Mouse (Mus musculus): ENCODE results near the gene Hsd17b6. TPM values are rescaled to one million over a fixed set of nuclear protein-coding genes. Genes with fewer than 3 reads are reported as not detected.

Hsd17b6 gene
- polyA plus RNA-seq, 1 experiment from 2014 or later = 0.48 TPM

DNA sequence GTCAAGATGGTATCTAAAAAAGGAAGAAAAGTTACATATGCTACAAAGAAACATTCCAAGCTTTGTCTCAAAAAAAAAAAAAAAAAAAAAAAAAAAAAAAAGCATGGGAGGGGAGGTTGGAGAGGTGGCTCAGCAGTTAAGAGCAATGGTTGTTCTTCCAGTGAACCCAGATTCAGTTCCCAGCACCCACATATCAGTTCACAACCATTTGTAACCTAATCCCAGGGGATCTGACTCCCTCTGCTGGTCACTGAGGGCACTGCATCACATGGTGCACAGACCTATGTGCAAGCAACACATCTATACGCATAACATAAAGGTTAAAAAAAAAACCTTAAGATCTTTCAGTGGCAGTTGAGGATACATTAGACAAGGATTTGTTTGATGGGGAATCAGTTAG lies 9.2 kb downstream of the Hsd17b6 start:
- Histone ChIP-seq H3K27me3 (replicated peaks) (no peaks in the 10 kb centered on the region), H3K4me3 (replicated peaks) (no peak overlapping the region), H3K9ac (no peak overlapping the region), H3K4me2 (replicated peaks) (no peak overlapping the region), H3K4me1 (replicated peaks) (no peaks in the 10 kb centered on the region), H3K36me3 (no peaks in the 10 kb centered on the region), H3K9me3 (no peaks in the 10 kb centered on the region), H3K27ac (no peak overlapping the region)
- ATAC-seq = no peak
- 100% methylated on average over 1 of the region's 1 CpGs for WGBS

DNA sequence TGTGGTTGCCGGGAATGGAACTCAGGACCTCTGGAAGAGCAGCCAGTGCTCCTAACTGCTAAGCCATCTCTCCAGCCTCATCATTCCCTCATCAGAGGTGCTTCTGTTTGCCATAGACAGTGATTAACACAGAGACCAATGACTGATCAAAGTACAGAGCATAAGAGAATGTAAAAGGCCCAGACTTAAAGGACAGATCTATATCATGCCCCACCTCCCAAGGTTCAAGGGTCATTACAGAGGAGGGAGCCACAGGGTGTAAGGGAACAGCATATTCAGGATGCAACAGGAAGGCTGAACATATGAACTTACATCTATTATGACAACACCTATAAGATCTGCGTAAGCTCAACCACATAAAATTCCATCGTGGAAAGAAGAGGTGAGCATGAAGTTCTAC lies 10.7 kb downstream of the Hsd17b6 start:
- Histone ChIP-seq H3K9me3 (no peaks in the 10 kb centered on the region), H3K4me1 (replicated peaks) (no peaks in the 10 kb centered on the region), H3K4me2 (replicated peaks) (no peak overlapping the region), H3K27me3 (replicated peaks) (no peaks in the 10 kb centered on the region), H3K9ac (no peak overlapping the region), H3K36me3 (no peaks in the 10 kb centered on the region), H3K4me3 (replicated peaks) (no peak overlapping the region), H3K27ac (peak overlapping the region; percentile 3; the same call in 1 of the 2 replicates)
- peak; percentile 93 for ATAC-seq
- WGBS = 85% methylated on average over 3 of the region's 3 CpGs

DNA sequence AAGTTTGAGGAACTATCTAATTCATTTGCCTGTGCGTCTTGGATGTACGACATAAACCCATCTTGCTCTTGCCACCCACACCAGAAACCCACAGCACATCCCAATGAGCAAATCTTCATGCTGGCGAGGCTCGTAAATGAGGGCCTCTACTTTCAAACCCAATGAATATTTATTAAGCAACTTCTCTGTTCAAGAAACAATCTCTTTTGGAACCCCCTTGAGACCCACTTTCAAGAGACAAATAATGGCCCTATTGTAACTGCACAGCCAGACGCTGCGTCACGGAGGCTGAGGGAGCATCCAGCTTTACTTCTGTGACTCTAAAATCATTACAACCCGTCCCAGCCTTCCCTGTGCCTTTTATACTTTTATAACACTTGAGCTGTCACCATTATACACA lies 21.8 kb downstream of the Hsd17b6 start:
- Histone ChIP-seq H3K4me1 (replicated peaks) (no peaks in the 10 kb centered on the region), H3K36me3 (no peaks in the 10 kb centered on the region), H3K4me2 (replicated peaks) (no peak overlapping the region), H3K4me3 (replicated peaks) (no peak overlapping the region), H3K9me3 (no peaks in the 10 kb centered on the region), H3K27ac (no peak overlapping the region), H3K27me3 (replicated peaks) (no peaks in the 10 kb centered on the region), H3K9ac (no peak overlapping the region)
- no peak for ATAC-seq
- 76% methylated on average over 8 of the region's 8 CpGs for WGBS

DNA sequence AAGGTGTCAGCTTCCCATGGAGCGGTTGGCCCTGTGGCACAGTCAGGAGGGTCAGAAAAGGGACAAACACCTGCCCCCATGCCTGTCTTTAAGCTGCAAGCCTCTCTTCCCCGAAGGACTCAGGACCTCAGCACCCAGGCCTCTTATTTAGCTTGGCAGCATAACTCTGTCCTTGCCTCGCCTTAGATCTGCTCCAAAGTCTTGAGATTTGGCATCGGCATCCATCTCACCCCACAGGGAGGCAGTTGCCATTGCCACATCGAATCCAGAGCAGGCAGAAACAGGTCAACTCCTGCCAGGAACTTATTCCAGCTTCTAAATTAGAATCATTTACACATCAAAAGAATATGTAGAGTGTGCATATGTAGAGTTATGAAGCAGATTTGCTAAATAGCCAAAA lies 22.8 kb downstream of the Hsd17b6 start:
- Histone ChIP-seq H3K4me1 (replicated peaks) (no peaks in the 10 kb centered on the region), H3K4me3 (replicated peaks) (no peak overlapping the region), H3K4me2 (replicated peaks) (no peak overlapping the region), H3K27ac (no peak overlapping the region), H3K36me3 (no peaks in the 10 kb centered on the region), H3K27me3 (replicated peaks) (no peaks in the 10 kb centered on the region), H3K9me3 (no peaks in the 10 kb centered on the region), H3K9ac (no peak overlapping the region)
- ATAC-seq = no peak
- WGBS = 80% methylated on average over 5 of the region's 5 CpGs

DNA sequence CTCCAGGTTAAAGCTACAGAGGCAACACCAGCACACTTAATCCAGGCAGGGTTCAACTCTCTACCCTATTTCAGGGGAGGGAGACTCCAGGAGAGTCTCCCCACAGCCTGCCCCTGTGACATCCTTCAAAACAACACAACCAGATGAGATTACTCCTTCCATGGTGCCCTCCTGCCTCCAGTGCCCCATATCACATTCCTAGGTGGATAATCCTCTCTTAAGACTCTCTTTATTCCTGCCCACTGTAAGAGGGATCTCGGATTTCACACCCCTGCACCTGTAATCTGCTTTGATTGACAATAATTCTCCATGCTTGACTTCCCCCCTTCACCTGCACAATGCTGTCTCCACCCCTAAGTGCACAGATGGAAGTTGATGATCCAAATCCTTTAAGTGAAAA lies 31.9 kb downstream of the Hsd17b6 start:
- Histone ChIP-seq H3K36me3 (no peaks in the 10 kb centered on the region), H3K9ac (no peak overlapping the region), H3K4me2 (replicated peaks) (no peak overlapping the region), H3K27ac (no peak overlapping the region), H3K4me3 (replicated peaks) (no peak overlapping the region), H3K9me3 (no peaks in the 10 kb centered on the region), H3K27me3 (replicated peaks) (no peaks in the 10 kb centered on the region), H3K4me1 (replicated peaks) (0 out of 2 replicates have a peak, but pooled peaks cover under 1% of the 10 kb centered on the region)
- ATAC-seq = no peak
- WGBS = 38% methylated on average over 1 of the region's 1 CpGs

DNA sequence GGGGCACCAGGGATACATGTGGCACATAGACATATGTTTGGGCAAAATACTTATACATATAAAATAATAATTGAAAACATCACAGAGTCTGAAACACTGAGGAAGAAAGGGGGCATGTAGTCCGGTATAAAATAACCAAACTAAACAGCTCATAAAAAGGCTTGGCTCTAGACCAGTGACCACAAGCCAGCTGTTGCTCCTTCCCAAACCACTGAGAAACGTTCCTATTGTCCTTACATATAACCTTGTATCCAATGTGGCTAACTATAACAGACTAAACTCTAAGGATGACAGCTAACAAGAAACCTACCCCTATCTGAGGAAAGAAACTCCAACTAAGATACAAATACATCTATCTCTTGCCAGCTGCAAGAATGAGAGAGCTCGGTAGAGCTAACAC lies 33.3 kb downstream of the Hsd17b6 start:
- no peaks in the 10 kb centered on the region for H3K27me3 ChIP-seq (replicated peaks)
- no peak overlapping the region for H3K4me3 ChIP-seq (replicated peaks)
- 87% methylated on average over 3 of the region's 3 CpGs for WGBS
- H3K27ac ChIP-seq = no peak overlapping the region
- no peak overlapping the region for H3K9ac ChIP-seq
- H3K4me1 ChIP-seq (replicated peaks) = 0 out of 2 replicates have a peak, but pooled peaks cover 3% of the 10 kb centered on the region
- H3K4me2 ChIP-seq (replicated peaks) = no peak overlapping the region
- H3K9me3 ChIP-seq = no peaks in the 10 kb centered on the region
- ATAC-seq = no peak
- no peaks in the 10 kb centered on the region for H3K36me3 ChIP-seq

DNA sequence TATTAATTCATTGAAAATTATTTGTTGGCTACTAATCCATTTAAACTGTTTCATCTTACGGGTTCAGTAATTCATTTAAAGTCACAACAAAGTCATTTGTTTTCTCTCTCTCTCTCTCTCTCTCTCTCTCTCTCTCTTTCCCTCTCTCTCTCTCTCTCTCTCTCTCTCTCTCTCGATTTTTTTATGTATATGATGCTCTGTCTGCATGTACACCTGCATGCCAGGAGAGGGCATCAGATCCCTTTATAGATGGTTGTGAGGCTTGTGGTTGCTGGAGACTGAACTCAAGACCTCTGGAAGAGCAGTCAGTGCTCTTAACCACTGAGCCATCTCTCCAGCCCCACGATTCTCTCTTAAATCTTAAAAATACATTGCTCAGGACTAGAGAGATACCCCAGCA lies 36.3 kb downstream of the Hsd17b6 start:
- no peak overlapping the region for H3K27ac ChIP-seq
- no peaks in the 10 kb centered on the region for H3K36me3 ChIP-seq
- 0 out of 2 replicates have a peak, but pooled peaks cover 3% of the 10 kb centered on the region for H3K4me1 ChIP-seq (replicated peaks)
- H3K9me3 ChIP-seq = no peaks in the 10 kb centered on the region
- H3K9ac ChIP-seq = no peak overlapping the region
- H3K27me3 ChIP-seq (replicated peaks) = no peaks in the 10 kb centered on the region
- no peak overlapping the region for H3K4me3 ChIP-seq (replicated peaks)
- ATAC-seq = no peak
- WGBS = 59% methylated on average over 3 of the region's 3 CpGs
- H3K4me2 ChIP-seq (replicated peaks) = no peak overlapping the region

DNA sequence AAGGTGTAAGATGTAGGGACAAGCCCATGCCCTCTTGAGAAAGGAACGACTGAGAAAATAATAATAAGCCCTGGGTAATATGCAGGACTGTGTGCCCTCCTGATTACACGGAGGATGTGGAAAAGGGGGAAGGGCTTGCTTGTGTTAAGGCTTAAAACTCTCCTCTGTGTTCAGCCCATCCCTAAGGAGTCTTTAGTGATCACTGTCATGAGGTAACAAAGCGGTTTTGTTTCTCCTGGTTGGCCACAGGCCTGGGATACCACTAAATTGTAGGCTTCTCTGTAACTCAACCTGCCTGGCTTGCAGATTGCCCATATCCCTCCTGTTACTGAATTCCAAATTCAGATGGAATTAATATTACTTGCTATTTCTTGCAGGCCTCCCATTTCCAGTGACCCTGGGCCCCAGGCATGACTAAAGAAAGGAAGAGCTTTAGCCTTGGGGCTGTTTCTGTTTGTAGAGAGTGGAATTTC lies 37.0 kb downstream of the Hsd17b6 start:
- no peak overlapping the region for H3K9ac ChIP-seq
- H3K36me3 ChIP-seq = no peaks in the 10 kb centered on the region
- no peaks in the 10 kb centered on the region for H3K27me3 ChIP-seq (replicated peaks)
- ATAC-seq = peak; percentile 58
- 0 out of 2 replicates have a peak, but pooled peaks cover 3% of the 10 kb centered on the region for H3K4me1 ChIP-seq (replicated peaks)
- peak overlapping the region; percentile 74 for H3K27ac ChIP-seq
- WGBS = 40% methylated on average over 3 of the region's 3 CpGs
- H3K4me2 ChIP-seq (replicated peaks) = 0 out of 2 replicates have a peak overlapping the region, but pooled peaks have one; percentile 7
- H3K4me3 ChIP-seq (replicated peaks) = no peak overlapping the region
- no peaks in the 10 kb centered on the region for H3K9me3 ChIP-seq

DNA sequence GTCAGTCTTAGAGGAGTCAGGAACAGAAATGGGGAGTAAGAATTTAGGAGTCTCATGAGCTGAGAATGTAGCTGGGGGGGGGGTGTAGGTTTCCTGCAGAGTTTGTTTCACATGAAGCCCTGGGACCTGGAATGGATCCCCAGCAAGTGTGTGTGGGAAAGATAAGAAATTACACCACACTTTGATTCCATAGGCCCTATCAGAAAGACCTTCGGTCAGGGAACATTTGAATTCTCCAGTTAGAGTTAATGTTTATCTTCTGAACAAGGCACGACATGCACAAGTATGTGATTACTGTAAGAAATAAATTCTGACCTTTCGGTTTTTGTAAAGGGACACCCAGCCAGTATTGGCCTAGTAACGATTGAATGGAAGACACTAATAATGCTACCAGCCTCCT lies 37.6 kb downstream of the Hsd17b6 start:
- 0 out of 2 replicates have a peak overlapping the region, but pooled peaks have one; percentile 7 for H3K4me2 ChIP-seq (replicated peaks)
- no peak overlapping the region for H3K9ac ChIP-seq
- 46% methylated on average over 4 of the region's 4 CpGs for WGBS
- H3K36me3 ChIP-seq = no peaks in the 10 kb centered on the region
- ATAC-seq = peak; percentile 93
- H3K27me3 ChIP-seq (replicated peaks) = no peaks in the 10 kb centered on the region
- 0 out of 2 replicates have a peak, but pooled peaks cover 3% of the 10 kb centered on the region for H3K4me1 ChIP-seq (replicated peaks)
- H3K27ac ChIP-seq = peak overlapping the region; percentile 74
- no peak overlapping the region for H3K4me3 ChIP-seq (replicated peaks)
- H3K9me3 ChIP-seq = no peaks in the 10 kb centered on the region

DNA sequence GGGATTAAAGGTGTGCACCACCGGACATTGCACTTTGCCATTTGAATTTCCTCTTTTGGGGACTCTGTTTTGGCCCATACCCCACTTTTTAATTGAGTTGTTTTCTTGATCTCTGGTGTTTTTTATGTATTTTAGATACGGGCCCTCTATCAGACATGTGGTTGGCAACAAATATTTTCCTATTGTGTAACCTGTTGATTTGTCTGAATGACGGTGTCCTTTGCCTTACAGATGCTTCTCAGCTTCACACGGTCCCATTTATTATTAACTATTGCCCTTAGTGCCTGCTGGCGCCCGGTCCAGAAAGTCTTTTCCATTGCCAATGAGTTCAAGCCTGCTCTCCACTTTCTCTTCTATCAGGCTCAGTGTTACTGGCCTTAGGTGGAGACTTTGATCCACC lies 40.9 kb downstream of the Hsd17b6 start:
- no peaks in the 10 kb centered on the region for H3K9me3 ChIP-seq
- no peaks in the 10 kb centered on the region for H3K36me3 ChIP-seq
- H3K4me1 ChIP-seq (replicated peaks) = 0 out of 2 replicates have a peak, but pooled peaks cover 3% of the 10 kb centered on the region
- no peak overlapping the region for H3K9ac ChIP-seq
- no peak for ATAC-seq
- 76% methylated on average over 6 of the region's 6 CpGs for WGBS
- no peaks in the 10 kb centered on the region for H3K27me3 ChIP-seq (replicated peaks)
- H3K4me3 ChIP-seq (replicated peaks) = no peak overlapping the region
- no peak overlapping the region for H3K27ac ChIP-seq
- H3K4me2 ChIP-seq (replicated peaks) = no peak overlapping the region

DNA sequence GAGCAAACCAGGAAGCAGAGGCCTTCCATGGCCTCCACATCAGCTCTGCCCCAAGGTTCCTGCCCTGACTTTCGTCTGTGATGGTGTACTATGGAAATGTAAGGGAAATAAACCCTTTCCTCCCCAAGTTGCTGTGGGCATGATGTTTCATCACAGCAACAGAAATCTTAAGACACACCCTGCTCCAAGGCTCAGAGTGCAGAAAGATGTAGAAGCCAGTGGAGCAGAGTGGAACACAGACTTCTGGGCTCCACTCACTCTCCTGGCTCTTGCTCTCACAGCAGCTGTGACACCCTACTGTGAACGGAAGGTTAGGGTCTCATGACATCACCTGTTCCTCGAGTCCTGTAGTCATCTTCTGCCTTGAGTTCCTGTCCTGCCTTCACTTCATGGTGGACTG lies 43.4 kb downstream of the Hsd17b6 start:
- Histone ChIP-seq H3K9ac (no peak overlapping the region), H3K27ac (no peak overlapping the region), H3K4me3 (replicated peaks) (no peak overlapping the region), H3K4me2 (replicated peaks) (no peak overlapping the region), H3K36me3 (no peaks in the 10 kb centered on the region), H3K27me3 (replicated peaks) (no peaks in the 10 kb centered on the region), H3K4me1 (replicated peaks) (no peaks in the 10 kb centered on the region), H3K9me3 (no peaks in the 10 kb centered on the region)
- ATAC-seq = peak; percentile 52; the same call in 1 of the 2 replicates
- WGBS = 51% methylated on average over 3 of the region's 3 CpGs

DNA sequence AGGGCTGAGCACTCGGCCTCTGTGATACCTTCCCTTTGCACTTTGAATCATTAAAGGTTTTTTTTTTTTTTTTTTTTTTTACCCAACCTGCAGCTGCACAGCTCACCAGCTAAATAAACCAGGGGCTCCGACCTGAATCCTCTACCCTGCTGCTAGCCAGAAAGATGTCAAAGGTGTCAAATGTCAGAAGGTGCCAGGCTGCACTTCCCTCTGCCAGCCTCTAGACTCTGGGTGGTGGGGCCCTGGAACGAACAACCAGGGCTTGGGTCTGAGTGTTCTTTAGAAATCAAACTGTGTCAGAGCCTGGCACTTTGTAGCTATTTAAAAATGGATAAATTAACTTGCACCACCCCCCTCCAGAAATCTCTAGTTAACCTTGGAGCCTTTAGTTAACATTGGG lies 45.0 kb downstream of the Hsd17b6 start:
- 70% methylated on average over 3 of the region's 3 CpGs for WGBS
- ATAC-seq = no peak

DNA sequence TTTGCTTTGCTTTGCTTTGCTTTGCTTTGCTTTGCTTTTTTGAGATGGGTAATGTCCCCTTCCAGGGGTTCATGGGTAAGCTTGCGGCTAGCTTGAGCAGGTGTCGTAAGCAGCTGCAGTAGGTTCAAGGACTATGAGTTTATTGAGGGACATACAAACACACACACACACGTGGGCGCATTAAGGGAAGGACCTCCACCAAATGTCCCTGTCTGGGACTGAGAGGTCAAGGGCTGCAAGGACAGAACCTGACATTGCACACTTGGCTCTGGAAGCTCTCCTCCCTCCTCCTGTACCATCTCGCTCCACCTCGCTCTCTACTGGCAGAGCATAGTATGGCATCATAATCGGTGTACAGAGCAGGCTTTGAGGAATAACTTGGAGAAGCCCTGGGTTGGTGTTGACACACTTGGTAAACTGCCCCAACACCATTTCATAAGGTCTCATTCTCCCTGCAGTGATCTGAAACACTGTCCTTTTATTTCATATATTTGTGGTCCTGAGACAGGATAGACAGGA lies 48.2 kb downstream of the Hsd17b6 start:
- Histone ChIP-seq H3K4me2 (replicated peaks) (no peak overlapping the region), H3K27me3 (replicated peaks) (no peaks in the 10 kb centered on the region), H3K4me3 (replicated peaks) (no peak overlapping the region), H3K9me3 (no peaks in the 10 kb centered on the region), H3K9ac (no peak overlapping the region), H3K4me1 (replicated peaks) (0 out of 2 replicates have a peak, but pooled peaks cover 3% of the 10 kb centered on the region), H3K36me3 (no peaks in the 10 kb centered on the region), H3K27ac (no peak overlapping the region)
- ATAC-seq = no peak
- WGBS = 89% methylated on average over 7 of the region's 7 CpGs

More for the DNA sequence above, 45.0 kb downstream of the Hsd17b6 start:
- Histone ChIP-seq H3K27me3 (replicated peaks) (no peaks in the 10 kb centered on the region), H3K4me2 (replicated peaks) (no peak overlapping the region), H3K36me3 (no peaks in the 10 kb centered on the region), H3K9ac (no peak overlapping the region), H3K27ac (no peak overlapping the region), H3K9me3 (no peaks in the 10 kb centered on the region), H3K4me1 (replicated peaks) (no peaks in the 10 kb centered on the region), H3K4me3 (replicated peaks) (no peak overlapping the region)

Measured in intestine, embryonic 15.5 days (tissue).